Mouse (Mus musculus) liver, postnatal 0 days (tissue): ENCODE results near the gene Ctnnbip1.

Source experiments
- CTCF ChIP-seq: sonication (generic); IDR thresholded peaks from 2 replicates; pipeline ENCODE4 v1.5.1; 2016; ENCODE audit warnings: antibody characterized with exemption, low read depth
- EP300 ChIP-seq: IDR thresholded peaks from 2 replicates; pipeline ENCODE4 v1.6.1; 2016; ENCODE audit warnings: antibody characterized with exemption, low read depth, mild to moderate bottlenecking

DNA sequence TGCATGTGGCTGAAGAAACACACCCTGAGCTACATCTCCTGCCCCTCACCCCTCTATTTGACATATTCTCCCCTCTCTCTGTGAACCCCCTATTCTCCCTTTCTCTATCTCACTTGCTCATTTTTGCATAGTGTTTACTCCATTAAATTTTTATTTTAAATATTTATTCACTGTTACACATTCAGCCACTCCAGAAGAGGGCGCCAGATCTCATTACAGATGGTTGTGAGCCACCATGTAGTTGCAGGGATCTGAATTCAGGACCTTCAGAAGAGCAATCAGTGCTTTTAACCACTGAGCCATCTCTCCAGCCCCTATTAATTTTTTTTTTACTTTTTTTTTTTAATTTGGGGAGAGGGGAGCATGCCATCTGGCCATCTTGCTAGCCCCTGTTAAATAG lies 72.2 kb downstream of the Ctnnbip1 start:
- TF ChIP-seq CTCF = peak; percentile 32
- TF ChIP-seq EP300 = no peak
